Mouse (Mus musculus) lung, embryonic 15.5 days (tissue): Measurements from ENCODE around the gene Ogfod3. TPM values are rescaled to one million over a fixed set of nuclear protein-coding genes. Genes with fewer than 3 reads are reported as not detected.

ENCODE experiments used
- ATAC-seq: fragments of 200-750 bp; cut with Nextera tagmentation; 2 replicates; pipeline ENCODE4 v1.8.0; 2017; ENCODE audit warnings: moderate number of reproducible peaks, borderline replicate concordance; ENCODE audit not compliant: low FRiP score, low TSS enrichment; ENCODE audit errors: extremely low read depth
- H3K27ac ChIP-seq: fragments of 300-500 bp; sonication (generic); 2 replicates; pipeline ENCODE4 v1.5.1; 2015; ENCODE audit warnings: moderate library complexity, mild to moderate bottlenecking, inconsistent platforms
- H3K27me3 ChIP-seq: fragments of 300-500 bp; sonication (generic); 2 replicates; pipeline ENCODE4 v1.6.1; 2015; ENCODE audit warnings: inconsistent platforms
- H3K36me3 ChIP-seq: fragments of 300-500 bp; sonication (generic); 2 replicates; pipeline ENCODE4 v1.6.1; 2015; ENCODE audit warnings: inconsistent platforms
- H3K4me1 ChIP-seq: fragments of 300-500 bp; sonication (generic); 2 replicates; pipeline ENCODE4 v1.6.1; 2015; ENCODE audit warnings: inconsistent platforms
- H3K4me2 ChIP-seq: fragments of 300-500 bp; sonication (generic); 2 replicates; pipeline ENCODE4 v1.6.1; 2015; ENCODE audit warnings: inconsistent platforms, mild to moderate bottlenecking, moderate library complexity
- H3K4me3 ChIP-seq: fragments of 300-500 bp; sonication (generic); 2 replicates; pipeline ENCODE4 v1.5.1; 2015; ENCODE audit warnings: mild to moderate bottlenecking, inconsistent platforms
- H3K9ac ChIP-seq: fragments of 300-500 bp; sonication (generic); 2 replicates; pipeline ENCODE4 v1.6.1; 2015; ENCODE audit warnings: inconsistent platforms
- H3K9me3 ChIP-seq: fragments of 300-500 bp; sonication (generic); 2 replicates; pipeline ENCODE4 v1.6.1; 2016; ENCODE audit warnings: inconsistent platforms
- WGBS: fragments of 180-500 bp; shearing (Covaris S2); methylation state at CpG from one replicate; pipeline ENCODE4 v1.1.7; 2015; 5-methylcytosine and 5-hydroxymethylcytosine counted together
- polyA plus RNA-seq: library from polyadenylated mRNA; unstranded; fragments of >200 nt; fragmentation: Nextera tagmentation; extraction: Ambion mirVana; gene quantifications from 2 replicates; pipeline ENCODE4 v1.2.1, GENCODE M21; 2015

Gene Ogfod3
- polyA plus RNA-seq, 1 experiment from 2014 or later: 27.9 TPM

DNA sequence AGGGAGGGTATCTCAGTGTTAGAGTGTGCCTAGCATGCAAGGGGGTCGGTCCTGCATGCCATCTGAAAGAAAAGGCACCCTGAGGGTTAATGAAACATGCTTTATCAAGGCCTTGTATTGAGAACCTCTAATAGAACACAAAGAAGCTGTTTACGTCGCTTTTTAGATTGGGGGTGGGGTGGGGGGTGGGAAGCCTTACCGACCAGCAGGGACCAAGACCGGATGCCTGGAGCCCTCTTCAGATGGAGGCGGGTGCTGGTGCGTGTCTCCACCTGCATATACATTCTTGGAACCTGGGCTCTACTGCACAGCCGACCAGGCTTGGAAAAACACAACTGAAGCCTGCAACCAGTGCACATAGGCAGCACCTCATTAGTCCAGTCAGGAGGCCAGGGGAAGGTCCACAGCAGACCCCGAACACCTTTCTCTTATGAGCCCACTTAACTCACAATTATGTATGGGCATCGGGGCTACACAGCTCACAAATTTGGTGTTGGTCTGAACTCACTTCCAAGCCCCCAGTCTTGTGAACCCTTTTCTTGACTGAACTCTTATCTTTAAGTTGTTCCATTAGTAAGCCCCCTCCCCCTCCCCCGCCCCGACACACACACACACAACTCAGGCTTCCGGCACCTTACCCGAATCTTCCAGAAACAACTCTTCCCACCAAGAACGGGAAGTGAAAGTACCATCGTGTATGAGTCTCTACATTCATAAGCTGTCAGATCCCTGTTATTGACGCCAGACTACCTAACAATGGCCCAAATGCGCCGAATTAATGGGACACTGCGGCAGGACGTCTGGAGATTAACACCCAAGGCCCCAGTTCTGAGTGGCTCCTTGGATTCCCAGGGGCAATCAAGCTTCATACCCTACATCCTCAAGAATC lies 23.9 kb upstream of the Ogfod3 start:
- Histone ChIP-seq H3K9me3 (no peaks in the 10 kb centered on the region), H3K4me3 (peak overlapping the region; percentile 93), H3K36me3 (peaks cover 32% of the 10 kb centered on the region), H3K9ac (peak overlapping the region; percentile 76), H3K4me1 (peaks cover 25% of the 10 kb centered on the region), H3K27me3 (no peaks in the 10 kb centered on the region), H3K4me2 (peak overlapping the region; percentile 91), H3K27ac (peak overlapping the region; percentile 86)
- 16% methylated on average over 21 of the region's 21 CpGs for WGBS
- ATAC-seq: no peak

DNA sequence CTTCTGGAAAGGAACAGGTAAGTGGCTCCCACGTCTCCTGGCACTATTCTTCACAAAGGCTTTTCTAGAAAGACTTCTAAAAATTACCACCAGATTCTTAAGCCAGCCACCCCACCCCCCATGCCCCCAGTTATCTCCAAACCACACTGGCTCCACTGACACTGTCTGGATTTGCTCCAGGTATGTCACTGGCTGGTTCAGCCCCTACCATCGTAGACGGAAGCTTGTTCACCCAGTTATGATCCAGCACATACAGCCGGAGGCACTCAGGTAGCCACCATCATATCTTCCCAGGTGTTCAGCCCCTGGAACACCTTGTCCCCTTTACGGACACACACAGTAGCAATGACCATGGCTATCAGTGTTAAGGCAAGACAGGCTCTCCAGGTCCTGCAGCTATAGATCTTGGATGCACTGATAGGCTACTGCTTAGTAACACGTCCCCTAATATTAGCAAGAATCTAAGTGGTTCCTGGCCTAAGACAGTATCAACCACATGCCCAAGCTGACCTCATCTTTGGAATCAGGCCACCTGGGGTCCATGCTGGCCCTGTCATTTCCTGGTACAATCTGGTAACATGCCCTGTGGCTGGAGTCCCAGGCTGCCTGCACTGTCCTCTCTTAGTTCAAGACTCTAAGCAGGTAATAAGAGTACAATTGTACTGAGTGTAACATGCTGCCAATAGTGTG lies 17.0 kb upstream of the Ogfod3 start:
- Histone ChIP-seq H3K4me3 (no peak overlapping the region), H3K9ac (no peak overlapping the region), H3K27me3 (no peaks in the 10 kb centered on the region), H3K27ac (no peak overlapping the region), H3K36me3 (peaks cover 66% of the 10 kb centered on the region), H3K9me3 (no peaks in the 10 kb centered on the region), H3K4me1 (0 out of 2 replicates have a peak, but pooled peaks cover 3% of the 10 kb centered on the region), H3K4me2 (no peak overlapping the region)
- 83% methylated on average over 6 of the region's 6 CpGs for WGBS
- ATAC-seq: no peak

DNA sequence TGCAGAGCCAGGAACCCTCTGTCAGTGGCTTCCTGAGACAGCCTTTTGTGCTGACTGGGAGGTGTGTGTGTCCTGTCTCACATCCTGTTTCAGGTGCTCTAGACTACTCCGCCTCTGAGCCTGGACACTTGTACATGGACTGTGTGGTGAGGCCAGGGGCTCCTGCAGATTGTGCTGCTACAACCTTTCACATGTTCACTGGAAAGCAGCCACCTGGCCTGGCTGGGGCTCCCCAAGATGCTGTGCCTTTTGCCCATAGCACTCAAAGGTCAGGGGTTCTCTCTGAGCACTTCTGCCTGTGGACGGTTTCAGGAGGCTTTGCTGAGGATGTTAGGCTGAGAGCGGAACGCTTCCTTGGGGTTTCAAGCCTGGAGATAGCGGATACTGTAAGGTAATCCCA lies 16.3 kb upstream of the Ogfod3 start:
- Histone ChIP-seq H3K4me2 (no peak overlapping the region), H3K4me3 (no peak overlapping the region), H3K27ac (no peak overlapping the region), H3K4me1 (no peaks in the 10 kb centered on the region), H3K27me3 (no peaks in the 10 kb centered on the region), H3K9me3 (no peaks in the 10 kb centered on the region), H3K9ac (no peak overlapping the region), H3K36me3 (peaks cover 63% of the 10 kb centered on the region)
- 79% methylated on average over 5 of the region's 5 CpGs for WGBS
- ATAC-seq: no peak

DNA sequence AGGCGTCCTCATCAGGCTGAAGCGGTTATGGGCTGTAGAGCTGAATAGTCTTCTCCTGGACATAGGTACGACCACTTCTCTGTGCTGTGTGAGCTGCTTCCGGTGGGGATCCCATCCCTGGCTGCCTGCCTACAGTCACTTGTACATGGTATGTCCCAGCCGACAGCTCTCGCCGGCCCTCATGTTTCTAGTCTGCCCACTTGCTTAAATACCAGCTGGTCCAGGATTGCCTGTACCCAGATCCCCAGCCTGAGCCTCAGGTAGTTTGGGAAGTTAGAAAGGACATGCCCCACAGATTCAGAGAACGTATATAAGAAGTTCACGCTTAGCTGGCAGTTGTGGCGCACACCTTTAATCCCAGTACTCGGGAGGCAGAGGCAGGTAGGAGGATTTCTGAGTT lies 15.3 kb upstream of the Ogfod3 start:
- H3K27ac ChIP-seq: no peak overlapping the region
- H3K36me3 ChIP-seq: peaks cover 55% of the 10 kb centered on the region
- H3K9me3 ChIP-seq: no peaks in the 10 kb centered on the region
- no peaks in the 10 kb centered on the region for H3K27me3 ChIP-seq
- H3K4me2 ChIP-seq: no peak overlapping the region
- H3K4me3 ChIP-seq: no peak overlapping the region
- whole genome bisulfite sequencing: 86% methylated on average over 11 of the region's 11 CpGs
- no peak for ATAC-seq
- H3K4me1 ChIP-seq: no peaks in the 10 kb centered on the region
- H3K9ac ChIP-seq: no peak overlapping the region

DNA sequence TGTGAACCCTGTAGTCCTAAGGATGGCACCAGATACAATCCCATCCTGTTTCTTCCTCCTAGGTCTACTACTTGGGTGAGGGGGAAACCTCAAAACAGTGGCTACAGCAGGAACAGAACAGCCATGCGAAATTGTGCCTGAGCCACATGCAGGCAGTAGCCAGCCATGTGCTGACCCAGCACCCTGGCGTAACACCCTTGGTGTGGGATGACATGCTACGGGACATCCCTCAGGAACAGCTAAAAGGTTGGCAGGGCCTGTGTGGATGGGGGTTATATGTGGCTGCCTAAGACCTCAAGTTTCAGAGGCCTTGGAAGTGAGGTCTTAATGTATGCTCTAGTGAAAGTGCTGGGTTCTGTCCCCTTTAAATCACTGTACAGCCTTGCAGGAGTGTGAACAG lies 12.3 kb upstream of the Ogfod3 start:
- no peak overlapping the region for H3K4me2 ChIP-seq
- WGBS: 95% methylated on average over 3 of the region's 3 CpGs
- no peak overlapping the region for H3K27ac ChIP-seq
- no peak overlapping the region for H3K9ac ChIP-seq
- no peaks in the 10 kb centered on the region for H3K27me3 ChIP-seq
- no peak overlapping the region for H3K4me3 ChIP-seq
- H3K4me1 ChIP-seq: no peaks in the 10 kb centered on the region
- ATAC-seq: no peak
- peaks cover 30% of the 10 kb centered on the region for H3K36me3 ChIP-seq
- H3K9me3 ChIP-seq: no peaks in the 10 kb centered on the region

DNA sequence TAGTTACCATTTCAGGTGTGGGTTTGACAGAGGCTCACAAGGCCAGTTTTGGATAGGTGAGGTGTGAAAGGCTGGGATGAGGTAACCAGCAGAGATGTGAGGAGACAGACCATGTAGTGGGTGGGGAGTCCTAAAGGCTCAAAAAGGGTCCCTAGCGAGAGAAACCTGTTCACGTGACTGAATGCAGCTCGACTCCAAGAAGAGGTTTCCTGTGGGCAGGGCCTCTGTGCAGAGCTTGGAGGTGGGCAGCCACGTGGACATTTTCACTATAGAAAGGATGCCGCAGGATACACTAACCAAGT lies 701 bp downstream of the Ogfod3 start:
- Histone ChIP-seq H3K36me3 (peaks cover 10% of the 10 kb centered on the region; the same call in 1 of the 2 replicates), H3K4me2 (peak overlapping the region; percentile 81), H3K27ac (no peak overlapping the region), H3K9me3 (no peaks in the 10 kb centered on the region), H3K9ac (0 out of 2 replicates have a peak overlapping the region, but pooled peaks have one; percentile 72), H3K4me1 (peaks cover 36% of the 10 kb centered on the region), H3K27me3 (no peaks in the 10 kb centered on the region), H3K4me3 (peak overlapping the region; percentile 85)
- 1% methylated on average over 5 of the region's 5 CpGs for WGBS
- no peak for ATAC-seq

DNA sequence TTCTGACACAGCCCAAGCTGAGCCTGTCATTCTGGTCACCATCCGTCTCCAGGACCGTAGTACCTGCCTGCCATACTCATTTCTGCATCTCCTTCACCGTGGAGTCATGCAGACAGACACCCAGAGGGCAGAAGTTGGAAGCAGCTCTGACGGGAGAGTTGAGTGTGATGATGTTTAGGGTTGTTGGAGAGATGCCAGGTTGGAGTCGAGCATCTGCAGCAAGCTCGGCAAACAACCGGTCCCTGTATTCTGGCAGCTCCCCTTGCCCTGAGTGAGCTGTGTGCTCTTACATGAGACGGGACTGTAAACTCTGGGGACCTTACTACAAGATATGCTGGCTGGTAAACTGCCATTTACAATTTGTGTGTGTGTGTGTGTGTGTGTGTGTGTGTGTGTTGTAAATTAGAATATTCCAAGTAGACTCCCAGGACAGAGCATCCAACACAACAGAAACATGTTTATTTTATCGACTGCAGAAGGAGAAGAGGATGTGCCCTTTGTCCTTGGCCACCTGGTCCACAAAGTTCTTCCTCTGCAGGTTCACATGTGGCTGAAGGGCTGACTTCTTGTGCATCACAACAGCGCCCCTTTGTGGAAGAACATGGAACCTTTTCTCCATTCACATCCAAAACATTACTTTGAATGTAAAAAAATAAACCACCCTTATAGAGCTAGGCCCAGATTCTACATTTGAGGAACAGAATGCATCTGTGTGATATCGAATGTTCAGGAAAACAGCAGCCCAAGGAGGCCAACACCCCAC lies 2.9 kb downstream of the Ogfod3 start:
- no peaks in the 10 kb centered on the region for H3K9me3 ChIP-seq
- WGBS: 27% methylated on average over 11 of the region's 11 CpGs
- no peak overlapping the region for H3K9ac ChIP-seq
- no peaks in the 10 kb centered on the region for H3K36me3 ChIP-seq
- H3K4me3 ChIP-seq: no peak overlapping the region
- ATAC-seq: no peak
- no peak overlapping the region for H3K4me2 ChIP-seq
- H3K27ac ChIP-seq: 0 out of 2 replicates have a peak overlapping the region, but pooled peaks have one; percentile 5
- peaks cover 45% of the 10 kb centered on the region for H3K4me1 ChIP-seq
- no peaks in the 10 kb centered on the region for H3K27me3 ChIP-seq

DNA sequence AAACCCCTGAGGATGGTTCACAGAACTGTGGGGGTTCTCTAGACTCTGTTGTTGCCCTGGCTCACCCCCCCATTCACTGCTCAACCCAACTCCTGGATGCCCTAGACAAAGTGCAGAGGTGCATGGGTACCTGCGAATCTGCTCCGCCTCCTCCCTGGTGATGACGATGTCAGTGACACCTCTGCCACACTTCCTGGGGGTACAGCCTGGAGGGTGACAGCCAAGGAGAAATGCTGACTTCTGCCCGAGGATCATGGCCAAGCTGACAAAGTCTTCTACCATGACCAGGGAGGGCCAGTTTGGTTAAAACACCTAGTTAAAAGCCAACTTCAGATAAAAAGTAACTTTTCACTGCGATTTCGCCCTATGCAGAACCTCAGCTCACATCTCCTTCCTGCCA lies 3.7 kb downstream of the Ogfod3 start:
- no peak overlapping the region for H3K4me3 ChIP-seq
- no peaks in the 10 kb centered on the region for H3K27me3 ChIP-seq
- H3K4me1 ChIP-seq: peaks cover 45% of the 10 kb centered on the region
- WGBS: 77% methylated on average over 6 of the region's 6 CpGs
- no peak overlapping the region for H3K4me2 ChIP-seq
- no peaks in the 10 kb centered on the region for H3K36me3 ChIP-seq
- H3K9ac ChIP-seq: no peak overlapping the region
- H3K9me3 ChIP-seq: no peaks in the 10 kb centered on the region
- peak overlapping the region; percentile 19; the same call in 1 of the 2 replicates for H3K27ac ChIP-seq
- ATAC-seq: no peak

DNA sequence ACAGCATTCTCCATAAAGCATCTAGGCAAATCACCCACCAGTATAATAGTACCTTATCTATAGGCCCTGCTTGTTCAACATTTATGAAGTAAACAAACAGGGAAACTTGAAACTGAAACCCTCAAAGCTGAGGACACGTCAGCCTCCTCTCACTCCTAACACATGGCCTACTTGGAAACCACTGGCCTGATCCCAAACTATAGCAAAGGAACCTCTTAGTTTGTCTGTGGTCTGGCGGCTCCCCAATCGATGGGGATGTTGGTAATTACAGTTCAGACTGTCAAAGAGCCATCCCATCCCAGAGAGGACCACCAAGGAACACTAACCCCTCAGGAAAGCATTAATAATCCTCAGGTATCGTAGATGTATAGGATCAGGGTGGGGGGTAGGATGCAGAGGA lies 4.7 kb downstream of the Ogfod3 start:
- H3K9ac ChIP-seq: no peak overlapping the region
- no peaks in the 10 kb centered on the region for H3K36me3 ChIP-seq
- H3K4me3 ChIP-seq: no peak overlapping the region
- no peak overlapping the region for H3K4me2 ChIP-seq
- H3K4me1 ChIP-seq: peaks cover 45% of the 10 kb centered on the region
- no peak for ATAC-seq
- peak overlapping the region; percentile 57 for H3K27ac ChIP-seq
- H3K27me3 ChIP-seq: no peaks in the 10 kb centered on the region
- WGBS: 56% methylated on average over 4 of the region's 4 CpGs
- no peaks in the 10 kb centered on the region for H3K9me3 ChIP-seq

DNA sequence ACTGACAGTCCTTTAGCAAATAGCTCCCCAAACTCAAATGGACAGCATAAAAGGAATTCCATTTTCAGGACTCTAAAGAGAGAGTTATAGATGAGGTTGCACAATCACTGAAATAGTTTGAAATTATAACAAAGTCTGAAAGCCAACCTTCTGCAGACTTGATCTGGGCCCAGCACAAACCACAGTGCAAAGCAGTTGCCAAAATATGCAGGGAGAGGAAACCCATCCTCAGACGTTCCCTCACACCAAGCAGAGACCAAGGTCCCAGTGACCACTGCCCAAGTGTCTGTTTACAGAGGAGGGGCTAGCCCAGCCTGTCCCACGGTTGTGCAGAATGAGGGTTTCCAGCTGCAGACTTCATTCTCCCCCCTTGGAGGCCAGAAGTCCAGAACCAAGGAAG lies 5.9 kb downstream of the Ogfod3 start:
- Histone ChIP-seq H3K27ac (peak overlapping the region; percentile 47), H3K9ac (no peak overlapping the region), H3K27me3 (no peaks in the 10 kb centered on the region), H3K9me3 (no peaks in the 10 kb centered on the region), H3K4me1 (peaks cover 40% of the 10 kb centered on the region), H3K4me2 (no peak overlapping the region), H3K36me3 (no peaks in the 10 kb centered on the region), H3K4me3 (no peak overlapping the region)
- ATAC-seq: peak; percentile 72
- 7% methylated on average over 2 of the region's 2 CpGs for WGBS

DNA sequence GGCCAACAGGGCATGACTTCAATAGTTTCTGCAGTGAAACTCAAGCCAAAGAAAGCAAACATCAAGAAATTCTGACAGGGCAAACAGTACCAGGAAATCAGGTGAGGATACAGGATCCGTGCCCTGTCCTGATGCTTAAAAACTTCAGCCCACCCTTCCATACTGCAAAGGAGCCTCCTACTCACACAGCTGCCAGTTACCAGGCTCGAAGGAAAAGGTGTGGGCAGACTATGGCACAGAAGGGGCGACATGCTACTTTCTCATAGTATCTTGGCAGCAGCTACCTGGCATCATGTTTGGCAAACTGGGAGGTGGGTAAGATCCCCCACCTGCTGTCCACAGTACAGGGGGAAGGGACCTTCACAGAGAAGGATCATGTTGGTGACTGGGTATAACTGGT lies 11.1 kb downstream of the Ogfod3 start:
- Histone ChIP-seq H3K4me1 (peaks cover 7% of the 10 kb centered on the region; the same call in 1 of the 2 replicates), H3K36me3 (no peaks in the 10 kb centered on the region), H3K9me3 (no peaks in the 10 kb centered on the region), H3K4me2 (no peak overlapping the region), H3K27ac (no peak overlapping the region), H3K9ac (no peak overlapping the region), H3K4me3 (no peak overlapping the region), H3K27me3 (no peaks in the 10 kb centered on the region)
- 76% methylated on average over 3 of the region's 3 CpGs for WGBS
- ATAC-seq: no peak

DNA sequence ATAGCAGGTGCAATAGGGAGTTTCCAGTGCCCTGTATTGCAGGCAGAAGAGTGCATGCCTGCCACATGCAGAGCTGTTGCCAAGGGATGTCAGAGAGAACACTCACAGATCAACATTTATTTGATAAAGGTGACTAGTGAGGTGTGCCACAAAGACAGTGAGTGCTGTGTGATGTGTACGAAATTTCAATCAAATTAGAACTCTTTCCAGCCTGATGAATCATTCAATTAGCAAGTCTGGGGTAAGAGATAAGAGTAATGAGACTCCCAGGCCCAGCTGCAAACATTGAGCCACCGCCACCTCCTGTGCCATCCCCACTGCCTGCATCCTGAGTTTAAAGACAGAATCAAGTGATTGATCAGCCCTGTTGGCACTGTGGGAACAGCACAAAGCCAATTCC lies 11.8 kb downstream of the Ogfod3 start:
- Histone ChIP-seq H3K4me3 (no peak overlapping the region), H3K27me3 (no peaks in the 10 kb centered on the region), H3K4me1 (peaks cover under 1% of the 10 kb centered on the region; the same call in 1 of the 2 replicates), H3K36me3 (no peaks in the 10 kb centered on the region), H3K4me2 (no peak overlapping the region), H3K9ac (no peak overlapping the region), H3K9me3 (no peaks in the 10 kb centered on the region), H3K27ac (no peak overlapping the region)
- ATAC-seq: no peak
- 54% methylated on average over 2 of the region's 2 CpGs for WGBS
